Mouse (Mus musculus): ENCODE measurements around the gene Ifitm5. TPM values are rescaled to one million over a fixed set of nuclear protein-coding genes. Genes with fewer than 3 reads are reported as not detected.
A peak's percentile ranks its signal among the peaks of the same experiment; 100 is the strongest.
"Not testable (repeated sequence)": the region's sequence is repeated elsewhere in the genome, so short reads cannot be mapped to it uniquely, and the experiment has no call there.

The Ifitm5 gene
- polyA plus RNA-seq, 1 experiment: 7.3 TPM

DNA sequence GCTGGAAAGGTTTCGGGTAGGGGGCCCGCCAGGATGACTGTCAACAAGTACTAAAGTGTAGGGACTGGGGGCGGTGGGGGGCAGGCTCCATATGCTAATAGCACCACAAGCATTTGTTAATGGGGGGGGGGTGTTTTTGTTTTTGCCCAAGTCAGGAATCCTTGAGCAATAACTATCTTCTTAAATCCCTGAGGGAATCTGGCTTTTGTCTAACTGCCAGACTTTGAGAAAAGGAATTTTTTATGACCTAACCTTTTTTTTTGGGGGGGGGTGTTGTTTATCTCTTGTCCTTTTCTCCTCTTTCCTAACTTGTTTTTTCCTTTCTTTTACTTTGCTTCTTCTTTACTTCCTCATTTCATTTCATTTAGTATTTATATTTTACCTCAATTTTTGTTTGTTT is 25.4 kb upstream of the Ifitm5 start:
- TF ChIP-seq POLR2A (IDR thresholded peaks at IDR 0.05; ENCODE audit: borderline replicate concordance, extremely low read depth, insufficient read depth, insufficient read length, poor library complexity, severe bottlenecking) (no peak), CTCF (IDR thresholded peaks at IDR 0.05; ENCODE audit: borderline replicate concordance, extremely low read depth, insufficient read depth, insufficient read length) (no peak)
- DNase-seq (ENCODE audit: low read depth): no peak

DNA sequence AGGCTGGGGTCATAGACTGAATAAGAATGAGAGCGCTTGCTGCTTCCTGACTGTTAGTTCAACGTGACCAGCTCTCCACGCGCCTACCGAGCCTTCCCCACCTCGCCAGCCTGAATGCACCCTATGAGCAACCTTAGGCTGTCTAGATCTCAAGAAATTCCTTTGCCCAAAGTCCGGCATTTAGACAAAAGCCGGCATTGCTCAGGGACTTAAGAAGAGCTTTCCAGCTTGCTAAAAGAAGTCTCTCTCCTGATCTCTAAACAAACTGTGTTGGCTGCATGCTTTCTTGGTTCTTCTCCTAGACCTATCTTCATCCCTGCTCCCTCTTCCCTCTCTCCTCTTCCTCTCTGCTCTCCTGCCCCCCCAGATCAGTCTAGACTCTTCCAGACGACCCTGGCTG is 24.8 kb upstream of the Ifitm5 start:
- TF ChIP-seq POLR2A (IDR thresholded peaks at IDR 0.05; ENCODE audit: borderline replicate concordance, extremely low read depth, insufficient read depth, insufficient read length, poor library complexity, severe bottlenecking) (no peak), CTCF (IDR thresholded peaks at IDR 0.05; ENCODE audit: borderline replicate concordance, extremely low read depth, insufficient read depth, insufficient read length) (no peak)
- DNase-seq (ENCODE audit: low read depth): no peak

- TF ChIP-seq CTCF (IDR thresholded peaks at IDR 0.05; ENCODE audit: borderline replicate concordance, extremely low read depth, insufficient read depth, insufficient read length): no peak
- TF ChIP-seq POLR2A (IDR thresholded peaks at IDR 0.05; ENCODE audit: borderline replicate concordance, extremely low read depth, insufficient read depth, insufficient read length, poor library complexity, severe bottlenecking): no peak
- no peak for DNase-seq (ENCODE audit: low read depth)
These were observed 23.5 kb upstream of the Ifitm5 start for GRCm38 (mm10) chr7:140973396-140974165.

DNA sequence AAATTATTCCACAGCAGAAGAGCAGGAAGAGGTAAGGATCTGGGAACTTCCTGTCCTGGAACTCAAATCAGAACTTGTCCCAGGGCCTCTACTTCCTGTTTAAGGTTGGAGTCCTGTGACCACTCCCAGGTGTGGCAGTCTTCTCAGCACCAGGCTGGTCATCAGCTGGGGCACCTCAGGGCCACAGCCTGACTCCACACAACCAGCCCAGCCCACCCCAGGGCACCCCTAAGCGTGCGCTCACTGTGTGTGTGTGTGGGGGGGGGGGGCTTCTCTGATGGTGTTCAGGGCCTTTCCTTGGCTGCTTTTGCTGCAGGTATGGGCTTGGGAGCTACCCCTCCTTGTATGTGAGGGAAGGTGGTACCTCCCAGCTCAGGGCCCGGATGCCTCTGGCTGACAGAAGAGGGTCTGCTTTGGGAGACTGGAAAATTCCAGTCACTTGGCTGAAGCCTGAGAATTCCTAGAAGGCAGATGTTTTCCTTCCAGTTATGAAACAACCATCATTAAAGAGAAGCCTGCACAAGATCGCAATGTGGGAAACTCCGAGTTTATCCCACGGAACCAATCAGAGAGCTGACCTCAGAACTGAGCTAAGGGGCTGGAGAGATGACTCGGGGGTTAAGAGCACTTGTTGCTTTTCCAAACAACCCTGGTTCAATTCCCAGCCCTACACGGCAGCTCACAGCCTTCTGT is 21.5 kb upstream of the Ifitm5 start:
- TF ChIP-seq CTCF (IDR thresholded peaks at IDR 0.05; ENCODE audit: borderline replicate concordance, extremely low read depth, insufficient read depth, insufficient read length) (no peak), POLR2A (IDR thresholded peaks at IDR 0.05; ENCODE audit: borderline replicate concordance, extremely low read depth, insufficient read depth, insufficient read length, poor library complexity, severe bottlenecking) (no peak)
- DNase-seq (ENCODE audit: low read depth): no peak

- DNase-seq (ENCODE audit: low read depth): peak; percentile 14
- TF ChIP-seq CTCF (IDR thresholded peaks at IDR 0.05; ENCODE audit: borderline replicate concordance, extremely low read depth, insufficient read depth, insufficient read length) (no peak), POLR2A (IDR thresholded peaks at IDR 0.05; ENCODE audit: borderline replicate concordance, extremely low read depth, insufficient read depth, insufficient read length, poor library complexity, severe bottlenecking) (no peak)
These were observed 20.8 kb upstream of the Ifitm5 start for GRCm38 (mm10) chr7:140970931-140971330.

DNA sequence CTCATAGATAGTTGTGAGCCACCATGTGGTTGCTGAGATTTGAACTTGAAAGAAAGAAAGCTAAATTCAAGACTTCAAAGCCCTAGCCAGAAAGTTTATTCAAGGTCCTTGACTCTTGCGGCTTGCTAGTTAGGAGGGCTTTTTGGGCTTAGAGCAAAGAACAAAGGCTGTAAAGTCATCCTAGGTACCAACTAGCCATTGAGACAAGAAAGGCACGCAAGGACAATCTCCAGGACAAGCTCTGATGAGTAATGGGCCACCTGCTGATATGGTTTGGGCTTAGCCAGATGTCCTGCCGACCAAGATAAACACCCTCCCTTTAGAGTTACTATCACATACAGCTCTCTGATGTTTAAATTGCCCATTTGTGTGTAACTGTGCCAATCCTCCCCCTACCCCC is 18.6 kb upstream of the Ifitm5 start:
- DNase-seq (ENCODE audit: low read depth): not testable (repeated sequence)

DNA sequence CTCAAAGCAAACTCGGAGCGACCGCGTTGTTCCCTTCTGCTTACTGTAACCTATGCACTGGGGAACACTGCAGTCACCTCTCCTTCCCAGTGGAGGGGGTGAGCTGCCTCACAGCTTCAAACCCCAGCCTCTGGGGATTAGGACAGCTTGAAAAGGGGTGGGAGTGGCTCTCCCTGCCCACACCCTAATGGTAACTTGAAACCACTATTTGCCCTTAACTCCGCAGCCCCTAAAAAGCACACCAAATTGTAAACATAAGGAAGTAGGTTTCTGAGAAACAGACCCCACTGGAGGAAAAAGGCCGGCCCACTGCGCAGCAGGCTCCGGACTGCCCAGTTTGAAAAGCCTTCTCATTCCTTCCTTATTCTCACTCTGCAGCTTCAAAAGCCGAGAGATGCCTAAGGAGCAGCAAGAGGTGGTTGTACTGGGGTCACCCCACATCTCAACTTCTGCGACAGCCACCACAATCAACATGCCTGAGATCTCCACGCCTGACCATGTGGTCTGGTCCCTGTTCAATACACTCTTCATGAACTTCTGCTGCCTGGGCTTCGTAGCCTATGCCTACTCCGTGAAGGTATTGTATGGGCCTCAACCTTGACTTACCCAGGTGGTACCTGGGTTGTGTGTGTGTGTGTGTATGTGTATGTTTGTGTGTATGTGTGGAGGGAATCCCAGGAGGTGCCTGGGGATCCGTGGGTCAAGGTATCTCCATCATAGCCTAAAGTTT is 17.9 kb upstream of the Ifitm5 start:
- peak; percentile 22 for DNase-seq (ENCODE audit: low read depth)
- TF ChIP-seq POLR2A (IDR thresholded peaks at IDR 0.05; ENCODE audit: borderline replicate concordance, extremely low read depth, insufficient read depth, insufficient read length, poor library complexity, severe bottlenecking) (no peak), CTCF (IDR thresholded peaks at IDR 0.05; ENCODE audit: borderline replicate concordance, extremely low read depth, insufficient read depth, insufficient read length) (no peak)

- no peak for DNase-seq (ENCODE audit: low read depth)
- TF ChIP-seq CTCF (IDR thresholded peaks at IDR 0.05; ENCODE audit: borderline replicate concordance, extremely low read depth, insufficient read depth, insufficient read length): no peak
These were observed 16.8 kb upstream of the Ifitm5 start, which contains the start of gene Ifitm1 for GRCm38 (mm10) chr7:140966921-140967320. Ifitm1 (plus strand) TSS chr7:140967221.

- TF ChIP-seq CTCF (IDR thresholded peaks at IDR 0.05; ENCODE audit: borderline replicate concordance, extremely low read depth, insufficient read depth, insufficient read length) (no peak), POLR2A (IDR thresholded peaks at IDR 0.05; ENCODE audit: borderline replicate concordance, extremely low read depth, insufficient read depth, insufficient read length, poor library complexity, severe bottlenecking) (no peak)
- DNase-seq (ENCODE audit: low read depth): no peak
These were observed 12.6 kb upstream of the Ifitm5 start for GRCm38 (mm10) chr7:140962733-140963132.

GRCm38 (mm10) chr7:140961416-140961815 is 11.3 kb upstream of the Ifitm5 start:
- TF ChIP-seq POLR2A (IDR thresholded peaks at IDR 0.05; ENCODE audit: borderline replicate concordance, extremely low read depth, insufficient read depth, insufficient read length, poor library complexity, severe bottlenecking): no peak
- no peak for DNase-seq (ENCODE audit: low read depth)

DNA sequence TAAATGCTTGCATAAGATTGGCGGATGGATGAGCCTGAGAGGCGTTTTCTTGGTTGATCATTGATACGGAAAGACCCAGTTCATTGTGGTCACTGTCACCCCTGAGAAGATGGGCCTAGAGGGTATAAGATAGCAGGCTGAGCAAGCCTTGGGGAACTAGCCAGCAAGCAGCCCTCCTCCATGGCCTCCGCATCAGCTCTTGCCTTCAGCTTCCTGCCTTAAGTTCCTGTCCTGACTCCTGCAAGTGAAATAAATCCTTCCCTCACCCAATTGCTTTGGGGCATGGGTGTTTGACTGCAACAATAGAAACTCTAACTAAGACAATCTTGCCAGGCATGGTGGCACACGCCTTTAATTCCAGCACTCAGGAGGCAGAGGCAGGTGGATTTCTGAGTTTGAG is 9.9 kb upstream of the Ifitm5 start:
- DNase-seq (ENCODE audit: low read depth): no peak

More for the DNA sequence above, 9.9 kb upstream of the Ifitm5 start:
- TF ChIP-seq CTCF (IDR thresholded peaks at IDR 0.05; ENCODE audit: borderline replicate concordance, extremely low read depth, insufficient read depth, insufficient read length): no peak

Data from brain, embryonic 14.5 days (tissue).